Mouse (Mus musculus): ENCODE data around the gene Ccdc110. TPM values are rescaled to one million over a fixed set of nuclear protein-coding genes. Genes with fewer than 3 reads are reported as not detected.
A peak's percentile ranks its signal among the peaks of the same experiment; 100 is the strongest.

The Ccdc110 gene
- not detected in 2 replicates for polyA plus RNA-seq (2014; fragmentation: Nextera tagmentation; extraction: Ambion mirVana)

GRCm38 (mm10) chr8:45934582-45935014 lies at the start of gene Ccdc110:
Gene Ccdc110, plus strand, starts transcription at chr8:45934619.
- Histone ChIP-seq H3K9me3 (ENCODE audit: control insufficient read depth, low read length) (peaks cover 5% of the 10 kb centered on the region; the same call in 1 of the 2 replicates), H3K4me2 (replicated peaks; ENCODE audit: low read depth, low read length) (peak within 1 kb of the TSS; percentile 49), H3K36me3 (ENCODE audit: control insufficient read depth, insufficient read depth, low read length) (no peaks in the 10 kb centered on the region), H3K27ac (ENCODE audit: low read depth, low read length) (no peak within 1 kb of the TSS), H3K4me1 (ENCODE audit: control insufficient read depth, insufficient read depth, low read length) (no peaks in the 10 kb centered on the region), H3K4me3 (ENCODE audit: low read length) (peak within 1 kb of the TSS; percentile 30), H3K27me3 (ENCODE audit: control insufficient read depth, insufficient read depth, low read length) (no peaks in the 10 kb centered on the region), H3K9ac (ENCODE audit: low read depth, low read length) (no peak within 1 kb of the TSS)
- WGBS = 2% methylated on average over 23 of the region's 23 CpGs
- ATAC-seq (ENCODE audit: low FRiP score, low TSS enrichment) = peak; percentile 82

GRCm38 (mm10) chr8:45885202-45885685 lies 49.2 kb upstream of the Ccdc110 start, which contains the start of gene Pdlim3:
Gene Pdlim3, plus strand, starts transcription at chr8:45885461.
- H3K4me3 ChIP-seq (ENCODE audit: low read length) = peak within 1 kb of the TSS; percentile 40
- H3K27me3 ChIP-seq (ENCODE audit: control insufficient read depth, insufficient read depth, low read length) = no peaks in the 10 kb centered on the region
- no peak within 1 kb of the TSS; the same call in 1 of the 2 replicates for H3K9ac ChIP-seq (ENCODE audit: low read depth, low read length)
- 1% methylated on average over 22 of the region's 22 CpGs for WGBS
- peak; percentile 93 for ATAC-seq (ENCODE audit: low FRiP score, low TSS enrichment)
- no peaks in the 10 kb centered on the region for H3K9me3 ChIP-seq (ENCODE audit: control insufficient read depth, low read length)
- peak within 1 kb of the TSS; percentile 38; the same call in 1 of the 2 replicates for H3K27ac ChIP-seq (ENCODE audit: low read depth, low read length)
- H3K4me2 ChIP-seq (replicated peaks; ENCODE audit: low read depth, low read length) = peak within 1 kb of the TSS; percentile 74
- H3K4me1 ChIP-seq (ENCODE audit: control insufficient read depth, insufficient read depth, low read length) = no peaks in the 10 kb centered on the region
- no peaks in the 10 kb centered on the region for H3K36me3 ChIP-seq (ENCODE audit: control insufficient read depth, insufficient read depth, low read length)

GRCm38 (mm10) chr8:45885775-45886174 lies 48.6 kb upstream of the Ccdc110 start:
- Histone ChIP-seq H3K4me2 (replicated peaks; ENCODE audit: low read depth, low read length) (peak overlapping the region; percentile 74), H3K4me3 (ENCODE audit: low read length) (peak overlapping the region; percentile 40; the same call in 1 of the 2 replicates), H3K36me3 (ENCODE audit: control insufficient read depth, insufficient read depth, low read length) (no peaks in the 10 kb centered on the region), H3K9ac (ENCODE audit: low read depth, low read length) (no peak overlapping the region), H3K27me3 (ENCODE audit: control insufficient read depth, insufficient read depth, low read length) (no peaks in the 10 kb centered on the region), H3K4me1 (ENCODE audit: control insufficient read depth, insufficient read depth, low read length) (no peaks in the 10 kb centered on the region), H3K9me3 (ENCODE audit: control insufficient read depth, low read length) (no peaks in the 10 kb centered on the region), H3K27ac (ENCODE audit: low read depth, low read length) (peak overlapping the region; percentile 38; the same call in 1 of the 2 replicates)
- WGBS = 32% methylated on average over 2 of the region's 2 CpGs
- peak; percentile 54 for ATAC-seq (ENCODE audit: low FRiP score, low TSS enrichment)

- no peak for ATAC-seq (ENCODE audit: low FRiP score, low TSS enrichment)
- Histone ChIP-seq H3K4me3 (ENCODE audit: low read length) (no peak overlapping the region), H3K4me1 (ENCODE audit: control insufficient read depth, insufficient read depth, low read length) (no peaks in the 10 kb centered on the region), H3K27me3 (ENCODE audit: control insufficient read depth, insufficient read depth, low read length) (no peaks in the 10 kb centered on the region), H3K9me3 (ENCODE audit: control insufficient read depth, low read length) (no peaks in the 10 kb centered on the region), H3K9ac (ENCODE audit: low read depth, low read length) (no peak overlapping the region), H3K4me2 (replicated peaks; ENCODE audit: low read depth, low read length) (no peak overlapping the region), H3K36me3 (ENCODE audit: control insufficient read depth, insufficient read depth, low read length) (no peaks in the 10 kb centered on the region), H3K27ac (ENCODE audit: low read depth, low read length) (no peak overlapping the region)
- WGBS = 89% methylated on average over 7 of the region's 7 CpGs
These were observed 44.7 kb upstream of the Ccdc110 start for GRCm38 (mm10) chr8:45889737-45890136.

GRCm38 (mm10) chr8:45896590-45896989 lies 37.8 kb upstream of the Ccdc110 start:
- H3K9ac ChIP-seq (ENCODE audit: low read depth, low read length) = no peak overlapping the region
- WGBS = 86% methylated on average over 3 of the region's 3 CpGs
- no peaks in the 10 kb centered on the region for H3K4me1 ChIP-seq (ENCODE audit: control insufficient read depth, insufficient read depth, low read length)
- no peak overlapping the region for H3K4me3 ChIP-seq (ENCODE audit: low read length)
- H3K36me3 ChIP-seq (ENCODE audit: control insufficient read depth, insufficient read depth, low read length) = no peaks in the 10 kb centered on the region
- no peaks in the 10 kb centered on the region for H3K27me3 ChIP-seq (ENCODE audit: control insufficient read depth, insufficient read depth, low read length)
- no peak for ATAC-seq (ENCODE audit: low FRiP score, low TSS enrichment)
- no peaks in the 10 kb centered on the region for H3K9me3 ChIP-seq (ENCODE audit: control insufficient read depth, low read length)
- H3K27ac ChIP-seq (ENCODE audit: low read depth, low read length) = no peak overlapping the region
- no peak overlapping the region for H3K4me2 ChIP-seq (replicated peaks; ENCODE audit: low read depth, low read length)

GRCm38 (mm10) chr8:45899783-45900182 lies 34.6 kb upstream of the Ccdc110 start:
- no peaks in the 10 kb centered on the region for H3K36me3 ChIP-seq (ENCODE audit: control insufficient read depth, insufficient read depth, low read length)
- H3K4me2 ChIP-seq (replicated peaks; ENCODE audit: low read depth, low read length) = no peak overlapping the region
- no peaks in the 10 kb centered on the region for H3K4me1 ChIP-seq (ENCODE audit: control insufficient read depth, insufficient read depth, low read length)
- H3K27ac ChIP-seq (ENCODE audit: low read depth, low read length) = no peak overlapping the region
- H3K9me3 ChIP-seq (ENCODE audit: control insufficient read depth, low read length) = no peaks in the 10 kb centered on the region
- H3K9ac ChIP-seq (ENCODE audit: low read depth, low read length) = no peak overlapping the region
- no peak for ATAC-seq (ENCODE audit: low FRiP score, low TSS enrichment)
- 93% methylated on average over 3 of the region's 3 CpGs for WGBS
- no peaks in the 10 kb centered on the region for H3K27me3 ChIP-seq (ENCODE audit: control insufficient read depth, insufficient read depth, low read length)
- no peak overlapping the region for H3K4me3 ChIP-seq (ENCODE audit: low read length)

- H3K9ac ChIP-seq (ENCODE audit: low read depth, low read length) = no peak overlapping the region
- no peak overlapping the region for H3K27ac ChIP-seq (ENCODE audit: low read depth, low read length)
- no peaks in the 10 kb centered on the region for H3K36me3 ChIP-seq (ENCODE audit: control insufficient read depth, insufficient read depth, low read length)
- H3K4me1 ChIP-seq (ENCODE audit: control insufficient read depth, insufficient read depth, low read length) = no peaks in the 10 kb centered on the region
- no peak overlapping the region for H3K4me2 ChIP-seq (replicated peaks; ENCODE audit: low read depth, low read length)
- WGBS = 80% methylated on average over 8 of the region's 8 CpGs
- no peaks in the 10 kb centered on the region for H3K27me3 ChIP-seq (ENCODE audit: control insufficient read depth, insufficient read depth, low read length)
- no peak for ATAC-seq (ENCODE audit: low FRiP score, low TSS enrichment)
- H3K9me3 ChIP-seq (ENCODE audit: control insufficient read depth, low read length) = no peaks in the 10 kb centered on the region
- no peak overlapping the region for H3K4me3 ChIP-seq (ENCODE audit: low read length)
These were observed 32.8 kb upstream of the Ccdc110 start for GRCm38 (mm10) chr8:45901626-45902025.

GRCm38 (mm10) chr8:45903659-45904058 lies 30.8 kb upstream of the Ccdc110 start:
- no peak overlapping the region for H3K27ac ChIP-seq (ENCODE audit: low read depth, low read length)

GRCm38 (mm10) chr8:45905591-45906250 lies 28.7 kb upstream of the Ccdc110 start:
- no peaks in the 10 kb centered on the region for H3K36me3 ChIP-seq (ENCODE audit: control insufficient read depth, insufficient read depth, low read length)
- H3K27ac ChIP-seq (ENCODE audit: low read depth, low read length) = no peak overlapping the region
- H3K9ac ChIP-seq (ENCODE audit: low read depth, low read length) = no peak overlapping the region
- ATAC-seq (ENCODE audit: low FRiP score, low TSS enrichment) = no peak
- no peaks in the 10 kb centered on the region for H3K9me3 ChIP-seq (ENCODE audit: control insufficient read depth, low read length)
- H3K4me1 ChIP-seq (ENCODE audit: control insufficient read depth, insufficient read depth, low read length) = no peaks in the 10 kb centered on the region
- no peak overlapping the region for H3K4me3 ChIP-seq (ENCODE audit: low read length)
- H3K4me2 ChIP-seq (replicated peaks; ENCODE audit: low read depth, low read length) = no peak overlapping the region
- no peaks in the 10 kb centered on the region for H3K27me3 ChIP-seq (ENCODE audit: control insufficient read depth, insufficient read depth, low read length)
- 88% methylated on average over 7 of the region's 7 CpGs for WGBS

More at GRCm38 (mm10) chr8:45903659-45904058, 30.8 kb upstream of the Ccdc110 start:
- Histone ChIP-seq H3K4me2 (replicated peaks; ENCODE audit: low read depth, low read length) (no peak overlapping the region), H3K9me3 (ENCODE audit: control insufficient read depth, low read length) (no peaks in the 10 kb centered on the region), H3K9ac (ENCODE audit: low read depth, low read length) (no peak overlapping the region), H3K4me1 (ENCODE audit: control insufficient read depth, insufficient read depth, low read length) (no peaks in the 10 kb centered on the region), H3K27me3 (ENCODE audit: control insufficient read depth, insufficient read depth, low read length) (no peaks in the 10 kb centered on the region), H3K36me3 (ENCODE audit: control insufficient read depth, insufficient read depth, low read length) (no peaks in the 10 kb centered on the region), H3K4me3 (ENCODE audit: low read length) (no peak overlapping the region)
- WGBS = 40% methylated on average over 3 of the region's 3 CpGs
- ATAC-seq (ENCODE audit: low FRiP score, low TSS enrichment) = no peak
